Mouse (Mus musculus): ENCODE measurements at regions not wholly inside any gene's neighbourhood (a gene's known extent, or its start where the extent isn't known, plus 50 kb on each side); places are given as distances from the start of the nearest gene placed in this dataset.

DNA sequence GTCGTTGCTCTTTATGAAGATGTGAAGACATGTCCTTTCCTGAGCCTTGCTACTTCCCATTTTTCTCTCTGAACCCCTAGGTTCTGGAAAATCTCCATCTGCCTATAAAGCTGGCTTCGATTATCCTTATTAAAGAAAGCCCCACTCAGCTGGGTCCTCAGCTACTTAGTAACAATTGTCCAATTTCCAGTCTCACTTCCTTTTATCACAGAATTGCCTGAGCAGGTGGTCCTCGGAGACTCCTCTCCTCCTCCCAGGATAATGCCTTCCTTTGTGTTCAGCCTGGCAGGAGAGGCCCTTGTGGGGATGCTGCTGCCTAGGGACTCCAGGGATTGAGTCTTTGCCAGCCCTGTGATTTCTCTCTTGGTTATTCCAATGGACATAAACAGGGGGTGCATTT, 385.5 kb downstream of the Insc start:
- Histone ChIP-seq H3K4me3 (ENCODE audit: low read depth, low read length) (no peak overlapping the region), H3K36me3 (ENCODE audit: control insufficient read depth, insufficient read depth, low read length, poor library complexity, severe bottlenecking) (no peaks in the 10 kb centered on the region), H3K27ac (ENCODE audit: insufficient read depth, low read length) (no peak overlapping the region), H3K27me3 (ENCODE audit: control insufficient read depth, insufficient read depth, low read length, poor library complexity, severe bottlenecking) (no peaks in the 10 kb centered on the region), H3K9me3 (replicated peaks; ENCODE audit: control insufficient read depth, insufficient read depth, low read length, poor library complexity, severe bottlenecking) (no peaks in the 10 kb centered on the region), H3K4me1 (ENCODE audit: control insufficient read depth, insufficient read depth, low read length) (no peaks in the 10 kb centered on the region), H3K9ac (ENCODE audit: low read depth, poor library complexity, severe bottlenecking) (no peak overlapping the region)
- no peak for TF ChIP-seq CTCF (IDR thresholded peaks at IDR 0.05; ENCODE audit: low read depth, low read length)

DNA sequence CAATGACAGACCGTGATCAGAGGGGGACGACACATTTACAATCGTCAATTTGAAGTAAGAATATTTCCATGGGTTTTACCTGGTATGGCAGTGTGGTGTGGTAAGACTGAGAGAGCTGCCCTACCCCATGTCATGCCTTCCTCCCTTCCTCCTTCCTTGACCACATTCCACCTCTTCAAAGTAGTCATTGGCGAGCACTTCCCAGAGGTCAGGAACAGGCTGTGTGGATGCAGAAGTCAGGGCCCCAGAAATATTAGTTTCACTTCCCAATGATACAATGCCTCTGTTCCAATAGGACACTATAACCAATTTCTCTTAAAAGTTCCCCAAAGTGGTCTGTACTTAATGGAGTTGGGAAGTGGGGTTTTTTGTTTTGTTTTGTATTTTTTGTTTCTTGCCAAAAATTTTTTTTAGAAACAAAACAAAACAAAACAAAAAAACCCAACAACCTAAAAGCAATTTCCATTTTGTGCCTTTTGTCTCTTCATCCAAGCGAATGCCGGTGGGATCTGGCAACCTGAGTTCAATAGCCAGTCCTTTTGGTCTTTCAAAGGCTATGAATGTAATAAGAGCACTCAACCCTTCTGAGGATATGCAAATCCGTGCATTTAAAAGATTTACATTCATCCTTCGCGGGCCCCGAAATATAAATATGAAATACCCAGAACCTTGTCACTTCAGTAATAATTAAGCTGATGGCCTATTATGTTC, 387.9 kb downstream of the Insc start:
- Histone ChIP-seq H3K4me3 (ENCODE audit: low read depth, low read length) (no peak overlapping the region), H3K27me3 (ENCODE audit: control insufficient read depth, insufficient read depth, low read length, poor library complexity, severe bottlenecking) (no peaks in the 10 kb centered on the region), H3K9me3 (replicated peaks; ENCODE audit: control insufficient read depth, insufficient read depth, low read length, poor library complexity, severe bottlenecking) (no peaks in the 10 kb centered on the region), H3K27ac (ENCODE audit: insufficient read depth, low read length) (no peak overlapping the region), H3K36me3 (ENCODE audit: control insufficient read depth, insufficient read depth, low read length, poor library complexity, severe bottlenecking) (no peaks in the 10 kb centered on the region), H3K9ac (ENCODE audit: low read depth, poor library complexity, severe bottlenecking) (no peak overlapping the region), H3K4me1 (ENCODE audit: control insufficient read depth, insufficient read depth, low read length) (no peaks in the 10 kb centered on the region)
- no peak for TF ChIP-seq POLR2A (IDR thresholded peaks at IDR 0.05; ENCODE audit: insufficient read depth, low read length)
- TF ChIP-seq CTCF (IDR thresholded peaks at IDR 0.05; ENCODE audit: low read depth, low read length) = no peak
- no peak for TF ChIP-seq EP300 (IDR thresholded peaks at IDR 0.05; ENCODE audit: insufficient read depth, low read depth, low read length)

DNA sequence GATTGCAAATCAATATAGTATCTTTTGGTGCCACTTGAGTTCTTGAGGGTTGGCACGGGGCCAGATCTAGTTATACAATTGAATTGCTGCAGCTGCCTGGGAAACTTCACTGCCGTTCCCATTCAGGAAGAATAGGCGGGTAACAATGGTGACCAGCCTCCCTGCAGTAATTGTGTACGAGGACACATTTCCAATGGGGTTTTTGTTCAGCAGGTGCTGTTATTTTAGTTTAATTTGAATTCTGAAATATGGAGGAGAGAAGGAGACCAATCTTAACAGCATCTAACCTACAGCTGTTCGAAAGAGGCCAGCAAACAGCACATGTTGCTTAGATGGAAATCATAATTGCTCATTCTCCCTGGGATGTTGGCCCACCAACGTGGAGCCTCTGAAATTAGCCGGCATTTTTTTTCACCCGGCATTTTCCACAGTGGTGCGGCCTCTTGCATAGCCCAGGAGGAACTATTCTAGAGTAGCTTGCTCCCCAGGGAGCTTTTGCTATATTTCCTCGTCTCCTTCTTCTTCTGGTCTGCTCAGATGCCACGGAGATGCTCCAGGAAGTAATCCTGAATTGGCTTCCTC, 388.6 kb downstream of the Insc start:
- no peak overlapping the region for H3K27ac ChIP-seq (ENCODE audit: insufficient read depth, low read length)
- H3K27me3 ChIP-seq (ENCODE audit: control insufficient read depth, insufficient read depth, low read length, poor library complexity, severe bottlenecking) = no peaks in the 10 kb centered on the region
- TF ChIP-seq CTCF (IDR thresholded peaks at IDR 0.05; ENCODE audit: low read depth, low read length) = no peak
- no peak for TF ChIP-seq EP300 (IDR thresholded peaks at IDR 0.05; ENCODE audit: insufficient read depth, low read depth, low read length)
- no peak for TF ChIP-seq POLR2A (IDR thresholded peaks at IDR 0.05; ENCODE audit: insufficient read depth, low read length)
- no peaks in the 10 kb centered on the region for H3K9me3 ChIP-seq (replicated peaks; ENCODE audit: control insufficient read depth, insufficient read depth, low read length, poor library complexity, severe bottlenecking)
- H3K4me3 ChIP-seq (ENCODE audit: low read depth, low read length) = no peak overlapping the region
- H3K36me3 ChIP-seq (ENCODE audit: control insufficient read depth, insufficient read depth, low read length, poor library complexity, severe bottlenecking) = no peaks in the 10 kb centered on the region
- H3K4me1 ChIP-seq (ENCODE audit: control insufficient read depth, insufficient read depth, low read length) = no peaks in the 10 kb centered on the region
- no peak overlapping the region for H3K9ac ChIP-seq (ENCODE audit: low read depth, poor library complexity, severe bottlenecking)

DNA sequence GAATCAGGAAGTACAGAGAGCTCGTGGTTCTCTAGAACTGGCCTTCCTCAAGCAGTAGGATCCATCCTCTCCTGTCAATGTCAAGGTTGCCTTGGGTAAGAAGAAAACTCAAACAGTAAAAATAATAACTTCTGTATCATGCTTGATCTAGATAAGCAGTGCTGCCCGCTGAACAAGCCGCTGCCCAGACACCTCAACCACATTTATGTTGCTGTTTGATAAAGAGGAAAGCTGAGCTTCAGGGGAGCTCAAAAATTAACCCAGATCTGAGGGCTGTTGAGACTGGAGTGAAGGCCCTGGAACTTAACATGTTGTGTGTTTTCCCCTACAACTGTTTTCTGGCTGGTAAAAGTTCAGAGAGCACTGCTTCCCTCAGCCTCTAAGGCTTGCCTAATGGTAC, 389.1 kb downstream of the Insc start:
- H3K27me3 ChIP-seq (ENCODE audit: control insufficient read depth, insufficient read depth, low read length, poor library complexity, severe bottlenecking) = no peaks in the 10 kb centered on the region
- no peak overlapping the region for H3K4me3 ChIP-seq (ENCODE audit: low read depth, low read length)
- H3K27ac ChIP-seq (ENCODE audit: insufficient read depth, low read length) = no peak overlapping the region

DNA sequence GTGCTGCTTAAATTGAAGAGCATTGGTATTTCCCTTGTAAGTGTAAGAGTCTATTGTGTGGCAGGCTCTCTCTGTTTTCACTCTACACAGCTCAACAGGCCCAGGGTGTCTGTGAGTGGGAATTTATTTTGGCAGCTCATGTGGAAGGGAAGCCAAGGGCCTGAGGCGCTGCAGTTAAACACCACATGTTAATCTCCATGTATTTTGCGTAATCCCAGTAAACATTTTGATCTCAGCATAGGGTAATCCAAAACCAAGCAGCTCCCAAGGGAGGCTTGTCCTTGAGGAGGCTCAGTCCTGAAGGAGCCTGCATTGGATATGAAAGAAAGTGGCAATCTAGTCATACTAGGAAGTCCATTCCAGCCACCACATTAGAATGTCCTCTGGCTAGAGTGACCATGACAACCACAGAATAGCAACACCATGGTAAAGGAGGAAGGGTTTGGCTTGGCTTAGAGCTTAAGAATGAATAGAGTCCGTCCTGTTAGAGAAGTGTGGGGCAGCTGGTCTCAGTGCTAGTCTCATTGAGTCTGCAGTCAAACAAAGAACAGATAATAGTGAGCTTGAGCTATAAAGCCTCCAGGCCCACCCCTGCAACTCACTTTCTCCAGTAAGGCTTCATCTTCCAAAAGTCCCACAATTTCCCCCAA, 391.6 kb downstream of the Insc start:
- Histone ChIP-seq H3K27ac (ENCODE audit: insufficient read depth, low read length) (no peak overlapping the region), H3K9ac (ENCODE audit: low read depth, poor library complexity, severe bottlenecking) (no peak overlapping the region), H3K4me1 (ENCODE audit: control insufficient read depth, insufficient read depth, low read length) (no peaks in the 10 kb centered on the region), H3K9me3 (replicated peaks; ENCODE audit: control insufficient read depth, insufficient read depth, low read length, poor library complexity, severe bottlenecking) (no peaks in the 10 kb centered on the region), H3K4me3 (ENCODE audit: low read depth, low read length) (no peak overlapping the region), H3K27me3 (ENCODE audit: control insufficient read depth, insufficient read depth, low read length, poor library complexity, severe bottlenecking) (no peaks in the 10 kb centered on the region), H3K36me3 (ENCODE audit: control insufficient read depth, insufficient read depth, low read length, poor library complexity, severe bottlenecking) (no peaks in the 10 kb centered on the region)
- no peak for TF ChIP-seq EP300 (IDR thresholded peaks at IDR 0.05; ENCODE audit: insufficient read depth, low read depth, low read length)
- TF ChIP-seq CTCF (IDR thresholded peaks at IDR 0.05; ENCODE audit: low read depth, low read length) = no peak
- TF ChIP-seq POLR2A (IDR thresholded peaks at IDR 0.05; ENCODE audit: insufficient read depth, low read length) = no peak

More for the DNA sequence above, 389.1 kb downstream of the Insc start:
- TF ChIP-seq CTCF (IDR thresholded peaks at IDR 0.05; ENCODE audit: low read depth, low read length) (no peak), POLR2A (IDR thresholded peaks at IDR 0.05; ENCODE audit: insufficient read depth, low read length) (no peak), EP300 (IDR thresholded peaks at IDR 0.05; ENCODE audit: insufficient read depth, low read depth, low read length) (no peak)
- Histone ChIP-seq H3K9me3 (replicated peaks; ENCODE audit: control insufficient read depth, insufficient read depth, low read length, poor library complexity, severe bottlenecking) (no peaks in the 10 kb centered on the region), H3K36me3 (ENCODE audit: control insufficient read depth, insufficient read depth, low read length, poor library complexity, severe bottlenecking) (no peaks in the 10 kb centered on the region), H3K9ac (ENCODE audit: low read depth, poor library complexity, severe bottlenecking) (no peak overlapping the region), H3K4me1 (ENCODE audit: control insufficient read depth, insufficient read depth, low read length) (no peaks in the 10 kb centered on the region)

DNA sequence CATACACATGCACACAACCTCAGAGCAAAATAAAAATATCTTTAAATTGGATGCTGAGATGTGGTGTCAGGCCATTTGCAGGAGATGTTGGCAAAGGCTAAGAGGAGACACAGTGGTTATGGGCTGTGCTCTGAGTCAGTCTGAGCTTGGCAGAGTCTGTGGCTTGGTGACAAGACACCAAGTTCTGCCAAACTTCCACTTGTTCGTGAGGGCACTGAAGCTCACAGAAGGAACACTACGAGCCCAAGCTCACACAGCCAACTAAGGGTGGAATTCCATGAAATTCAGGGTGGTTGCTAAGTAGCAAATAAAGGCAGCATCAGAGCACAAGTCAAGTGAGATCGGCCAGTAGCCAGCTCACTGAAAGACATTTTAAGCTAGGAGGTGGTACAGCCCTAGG, 396.8 kb downstream of the Insc start:
- H3K27me3 ChIP-seq (ENCODE audit: control insufficient read depth, insufficient read depth, low read length, poor library complexity, severe bottlenecking) = no peaks in the 10 kb centered on the region
- no peak overlapping the region for H3K27ac ChIP-seq (ENCODE audit: insufficient read depth, low read length)
- no peaks in the 10 kb centered on the region for H3K36me3 ChIP-seq (ENCODE audit: control insufficient read depth, insufficient read depth, low read length, poor library complexity, severe bottlenecking)
- H3K9me3 ChIP-seq (replicated peaks; ENCODE audit: control insufficient read depth, insufficient read depth, low read length, poor library complexity, severe bottlenecking) = no peaks in the 10 kb centered on the region
- no peak for TF ChIP-seq CTCF (IDR thresholded peaks at IDR 0.05; ENCODE audit: low read depth, low read length)
- no peak for TF ChIP-seq POLR2A (IDR thresholded peaks at IDR 0.05; ENCODE audit: insufficient read depth, low read length)
- no peak for TF ChIP-seq EP300 (IDR thresholded peaks at IDR 0.05; ENCODE audit: insufficient read depth, low read depth, low read length)
- no peak overlapping the region for H3K9ac ChIP-seq (ENCODE audit: low read depth, poor library complexity, severe bottlenecking)
- H3K4me3 ChIP-seq (ENCODE audit: low read depth, low read length) = no peak overlapping the region
- H3K4me1 ChIP-seq (ENCODE audit: control insufficient read depth, insufficient read depth, low read length) = no peaks in the 10 kb centered on the region

Data from ES-Bruce4 (cell line).